Comparison of ENCODE assay signal across 14 mouse cellular contexts in the genomic region with DNA sequence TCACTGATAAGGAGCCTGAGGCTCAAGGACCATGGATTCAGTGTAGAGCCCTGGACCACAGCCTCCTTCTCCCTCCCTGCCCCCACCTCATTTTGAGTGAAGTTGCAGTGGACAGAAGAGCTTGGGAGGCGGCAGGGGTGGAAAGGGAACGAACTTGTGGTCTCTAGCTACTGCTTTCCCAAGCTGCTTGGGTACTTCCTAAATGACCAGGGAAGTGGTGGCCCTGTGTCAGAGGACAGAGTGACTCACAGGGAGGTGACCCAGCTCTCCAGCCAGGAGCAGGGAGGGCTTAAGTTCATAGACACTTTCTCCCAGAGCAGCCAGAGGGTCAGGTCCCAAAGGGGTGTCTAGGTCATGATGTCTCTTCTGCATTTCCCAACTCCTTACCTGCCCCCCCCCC.
DNase-seq lines count a peak whose midpoint lies in the region; ATAC-seq lines count a peak whose summit lies in the region.
"Had no signal": no experiment of that assay in that cellular context is flagged by ENCODE, and none has a peak within 500 bp of the region (broad histone marks: within the 10 kb centered on the region; RNA-seq: fewer than 3 reads in every experiment).

No protein-coding gene starts in this region.

- peak; percentile 35 for DNase-seq in adrenal gland, adult 8-10 months
- DNase-seq in adrenal gland, postnatal 25 days: no peak
- peak; percentile 82 for DNase-seq in layer of hippocampus, adult 9-11 months
- no peak for DNase-seq in layer of hippocampus, adult 18-20 months (ENCODE audit: low spot score in 2 of 2)
- peak; percentile 10 for DNase-seq in 416B (ENCODE audit: low read depth)
- no peak for DNase-seq in retina, embryonic 14.5 days (ENCODE audit: low spot score)
- no peak for DNase-seq in neural tube, embryonic 10.5 days (ENCODE audit: extremely low spot score, low spot score)
- DNase-seq: cerebellum, adult 8-10 months; gastrocnemius, postnatal 14 days had no signal

- ATAC-seq in granulocyte monocyte progenitor cell, adult 5-6 weeks (replicated peaks; ENCODE audit: poor library complexity, severe bottlenecking): peak; percentile 68
- ATAC-seq: forebrain, embryonic 15.5 days; intestine, postnatal 0 days; lung, postnatal 0 days; midbrain, embryonic 13.5 days had no signal

Comparison
In these comparisons a context has a peak if more than half of its experiments do, and no peak if none do; other contexts are left out.
1. DNase-seq: peak in adrenal gland, adult 8-10 months (single experiment), layer of hippocampus, adult 9-11 months (single experiment) and 416B (single experiment); none in adrenal gland, postnatal 25 days (single experiment), layer of hippocampus, adult 18-20 months (0 of 2), retina, embryonic 14.5 days (single experiment) and neural tube, embryonic 10.5 days (single experiment).